Mouse (Mus musculus) ES-E14 (cell line): ENCODE measurements around the gene Psma6.

Experiments
- HCFC1 ChIP-seq: IDR thresholded peaks from 2 replicates; pipeline ENCODE4 v1.6.1; 2012; ENCODE audit warnings: low read length, inconsistent platforms, borderline replicate concordance; ENCODE audit not compliant: insufficient read depth
- MAFK ChIP-seq: IDR thresholded peaks from 2 replicates; pipeline ENCODE4 v1.6.1; 2014; ENCODE audit warnings: mild to moderate bottlenecking, low read depth, low read length, inconsistent platforms; ENCODE audit not compliant: insufficient read depth
- ZC3H11A ChIP-seq: IDR thresholded peaks from 2 replicates; pipeline ENCODE4 v1.6.1; 2012; ENCODE audit warnings: low read depth, mild to moderate bottlenecking, inconsistent platforms, low read length, borderline replicate concordance
- ZNF384 ChIP-seq: IDR thresholded peaks from 2 replicates; pipeline ENCODE4 v1.6.1; 2012; ENCODE audit warnings: low read depth, low read length, inconsistent platforms

GRCm38 (mm10) chr12:55446746-55447395, 62.8 kb downstream of the Psma6 start:
- TF ChIP-seq ZC3H11A (no peak), HCFC1 (no peak), MAFK (no peak), ZNF384 (no peak)
